ENCODE assay signal across 7 mouse cellular contexts in genomic region chr15:59777307-59777871, GRCm38 (mm10).
A peak's percentile ranks its signal among the peaks of the same experiment; 100 is the strongest.
DNase-seq lines count a peak whose midpoint lies in the region; ATAC-seq lines count a peak whose summit lies in the region.

No protein-coding gene starts in this region.

- no peaks in the 10 kb centered on the region for H3K27me3 ChIP-seq in limb, embryonic 15.5 days
- no peaks in the 10 kb centered on the region for H3K27me3 ChIP-seq in stomach, embryonic 15.5 days (replicated peaks)

- H3K9ac ChIP-seq in limb, embryonic 15.5 days: no peak overlapping the region
- H3K9ac ChIP-seq in stomach, embryonic 15.5 days: no peak overlapping the region

- 63% methylated on average over 13 of the region's 13 CpGs for WGBS in limb, embryonic 15.5 days
- WGBS in stomach, embryonic 15.5 days: 69% methylated on average over 13 of the region's 13 CpGs

- H3K9me3 ChIP-seq in limb, embryonic 15.5 days: no peaks in the 10 kb centered on the region
- H3K9me3 ChIP-seq in stomach, embryonic 15.5 days: no peaks in the 10 kb centered on the region

- H3K4me2 ChIP-seq in limb, embryonic 15.5 days: no peak overlapping the region
- H3K4me2 ChIP-seq in stomach, embryonic 15.5 days: no peak overlapping the region

- ATAC-seq in limb, embryonic 15.5 days (ENCODE audit: insufficient number of reproducible peaks, low FRiP score, low TSS enrichment, low read depth): peak; percentile 81
- ATAC-seq in stomach, embryonic 15.5 days (ENCODE audit: insufficient read depth, low FRiP score, low read depth): peak; percentile 78

- H3K4me1 ChIP-seq in limb, embryonic 15.5 days: peaks cover 17% of the 10 kb centered on the region; the same call in 1 of the 2 replicates
- H3K4me1 ChIP-seq in stomach, embryonic 15.5 days: 0 out of 2 replicates have a peak, but pooled peaks cover 5% of the 10 kb centered on the region

- H3K27ac ChIP-seq in limb, embryonic 15.5 days: peak overlapping the region; percentile 33; the same call in 1 of the 2 replicates
- peak overlapping the region; percentile 27; the same call in 1 of the 2 replicates for H3K27ac ChIP-seq in stomach, embryonic 15.5 days

- DNase-seq in spleen, postnatal 36 days (ENCODE audit: low spot score in 2 of 2): peak; percentile 14 to 25
- no peak for DNase-seq in spleen, postnatal 14 days (ENCODE audit: low spot score in 2 of 2)
- DNase-seq in fibroblast of lung, adult 2 months (ENCODE audit: low read depth): peak; percentile 99
- DNase-seq in kidney, adult 11 months: peak; percentile 78
- no peak for DNase-seq in c-Kit-positive CD71-positive TER-119-positive erythroid progenitor cells, embryonic 14.5 days (ENCODE audit: low spot score)

- no peak overlapping the region for H3K4me3 ChIP-seq in limb, embryonic 15.5 days
- no peak overlapping the region for H3K4me3 ChIP-seq in stomach, embryonic 15.5 days (replicated peaks)

- H3K36me3 ChIP-seq in limb, embryonic 15.5 days: no peaks in the 10 kb centered on the region
- no peaks in the 10 kb centered on the region for H3K36me3 ChIP-seq in stomach, embryonic 15.5 days

Comparison
In these comparisons a context has a peak if more than half of its experiments do, and no peak if none do; other contexts are left out.
1. DNase-seq: peak in spleen, postnatal 36 days (2 of 2), fibroblast of lung, adult 2 months (single experiment) and kidney, adult 11 months (single experiment); none in spleen, postnatal 14 days (0 of 2) and c-Kit-positive CD71-positive TER-119-positive erythroid progenitor cells, embryonic 14.5 days (single experiment).